Mouse (Mus musculus) heart, embryonic 16.5 days (tissue): ENCODE data around the gene Cacna2d1. TPM values are rescaled to one million over a fixed set of nuclear protein-coding genes. Genes with fewer than 3 reads are reported as not detected.

ENCODE experiments used
- ATAC-seq: fragments of 200-750 bp; cut with Nextera tagmentation; replicated peaks from 2 replicates; pipeline ENCODE4 v1.8.0; 2017; ENCODE audit warnings: moderate number of reproducible peaks; ENCODE audit not compliant: insufficient read depth, low FRiP score; ENCODE audit errors: extremely low read depth
- H3K27ac ChIP-seq: fragments of 300-500 bp; sonication (generic); 2 replicates; pipeline ENCODE4 v1.5.1; 2014; ENCODE audit warnings: mild to moderate bottlenecking, low read length, control low read depth, moderate library complexity
- H3K27me3 ChIP-seq: fragments of 300-500 bp; sonication (generic); 2 replicates; pipeline ENCODE4 v1.6.1; 2014; ENCODE audit warnings: low read length, mixed read lengths; ENCODE audit not compliant: control insufficient read depth, insufficient read depth
- H3K36me3 ChIP-seq: fragments of 300-500 bp; sonication (generic); 2 replicates; pipeline ENCODE4 v1.6.1; 2014; ENCODE audit not compliant: control insufficient read depth, insufficient read depth
- H3K4me1 ChIP-seq: fragments of 300-500 bp; sonication (generic); 2 replicates; pipeline ENCODE4 v1.6.1; 2014; ENCODE audit warnings: low read length, mixed read lengths; ENCODE audit not compliant: control insufficient read depth, insufficient read depth
- H3K4me2 ChIP-seq: fragments of 300-500 bp; sonication (generic); 2 replicates; pipeline ENCODE4 v1.6.1; 2014; ENCODE audit warnings: low read depth, mild to moderate bottlenecking, control low read depth, low read length
- H3K4me3 ChIP-seq: fragments of 300-500 bp; sonication (generic); 2 replicates; pipeline ENCODE4 v1.5.1; 2014; ENCODE audit warnings: mild to moderate bottlenecking, control low read depth, low read length
- H3K9ac ChIP-seq: fragments of 300-500 bp; sonication (generic); 2 replicates; pipeline ENCODE4 v1.6.1; 2014; ENCODE audit warnings: low read length, control low read depth
- H3K9me3 ChIP-seq: fragments of 300-500 bp; sonication (generic); replicated peaks from 2 replicates; pipeline ENCODE4 v1.6.1; 2016; ENCODE audit warnings: low read length; ENCODE audit not compliant: control insufficient read depth
- WGBS: fragments of 180-500 bp; shearing (Covaris S2); extraction: QIAGEN DNeasy Blood & Tissue Kit; methylation state at CpG from one replicate; pipeline ENCODE4 v1.1.7; 2014; 5-methylcytosine and 5-hydroxymethylcytosine counted together
- polyA plus RNA-seq: library from polyadenylated mRNA; unstranded; fragments of >200 nt; fragmentation: Nextera tagmentation; extraction: Ambion mirVana; gene quantifications from 2 replicates; pipeline ENCODE4 v1.2.1, GENCODE M21; 2015

Gene Cacna2d1
- polyA plus RNA-seq, 1 experiment from 2014 or later, result 14.9 TPM

- Histone ChIP-seq H3K27me3 (no peaks in the 10 kb centered on the region), H3K4me2 (no peak overlapping the region), H3K4me3 (no peak overlapping the region), H3K9me3 (no peaks in the 10 kb centered on the region), H3K9ac (no peak overlapping the region), H3K36me3 (no peaks in the 10 kb centered on the region), H3K27ac (no peak overlapping the region), H3K4me1 (no peaks in the 10 kb centered on the region)
- 84% methylated on average over 3 of the region's 3 CpGs for WGBS
- ATAC-seq, result no peak
Observed at GRCm38 (mm10) chr5:16135986-16136385, 201.5 kb downstream of the Cacna2d1 start.

- Histone ChIP-seq H3K9ac (no peak overlapping the region), H3K36me3 (no peaks in the 10 kb centered on the region), H3K4me2 (no peak overlapping the region), H3K27ac (no peak overlapping the region), H3K9me3 (no peaks in the 10 kb centered on the region), H3K4me3 (no peak overlapping the region), H3K27me3 (no peaks in the 10 kb centered on the region), H3K4me1 (no peaks in the 10 kb centered on the region)
- WGBS, result 95% methylated on average over 2 of the region's 2 CpGs
- ATAC-seq, result no peak
Observed at GRCm38 (mm10) chr5:16136839-16137238, 202.3 kb downstream of the Cacna2d1 start.

GRCm38 (mm10) chr5:16146602-16147001 lies 212.1 kb downstream of the Cacna2d1 start:
- no peak overlapping the region for H3K27ac ChIP-seq
- H3K36me3 ChIP-seq, result no peaks in the 10 kb centered on the region
- H3K9me3 ChIP-seq, result no peaks in the 10 kb centered on the region
- no peak for ATAC-seq
- no peaks in the 10 kb centered on the region for H3K27me3 ChIP-seq
- H3K4me2 ChIP-seq, result no peak overlapping the region
- no peak overlapping the region for H3K9ac ChIP-seq
- H3K4me1 ChIP-seq, result no peaks in the 10 kb centered on the region
- no peak overlapping the region for H3K4me3 ChIP-seq
- WGBS, result 94% methylated on average over 1 of the region's 1 CpGs

GRCm38 (mm10) chr5:16155375-16156284 lies 221.1 kb downstream of the Cacna2d1 start:
- Histone ChIP-seq H3K36me3 (no peaks in the 10 kb centered on the region), H3K4me1 (peaks cover 4% of the 10 kb centered on the region; the same call in 1 of the 2 replicates), H3K27ac (no peak overlapping the region), H3K4me2 (no peak overlapping the region), H3K4me3 (no peak overlapping the region), H3K9me3 (no peaks in the 10 kb centered on the region), H3K27me3 (no peaks in the 10 kb centered on the region), H3K9ac (no peak overlapping the region)
- no peak for ATAC-seq
- WGBS, result 48% methylated on average over 6 of the region's 6 CpGs

GRCm38 (mm10) chr5:16163270-16163669 lies 228.8 kb downstream of the Cacna2d1 start:
- Histone ChIP-seq H3K4me1 (no peaks in the 10 kb centered on the region), H3K27ac (no peak overlapping the region)
- ATAC-seq, result 0 out of 2 replicates have a peak, but pooled peaks have one; percentile 52

GRCm38 (mm10) chr5:16166117-16166867 lies 231.8 kb downstream of the Cacna2d1 start:
- no peak for ATAC-seq
- no peaks in the 10 kb centered on the region for H3K36me3 ChIP-seq
- H3K9ac ChIP-seq, result no peak overlapping the region
- H3K27ac ChIP-seq, result no peak overlapping the region
- H3K4me1 ChIP-seq, result no peaks in the 10 kb centered on the region
- no peak overlapping the region for H3K4me3 ChIP-seq
- no peaks in the 10 kb centered on the region for H3K9me3 ChIP-seq
- no peak overlapping the region for H3K4me2 ChIP-seq
- no peaks in the 10 kb centered on the region for H3K27me3 ChIP-seq
- WGBS, result 72% methylated on average over 12 of the region's 12 CpGs

More at GRCm38 (mm10) chr5:16163270-16163669, 228.8 kb downstream of the Cacna2d1 start:
- no peak overlapping the region for H3K9ac ChIP-seq
- no peak overlapping the region for H3K4me3 ChIP-seq
- H3K36me3 ChIP-seq, result no peaks in the 10 kb centered on the region
- H3K27me3 ChIP-seq, result no peaks in the 10 kb centered on the region
- no peaks in the 10 kb centered on the region for H3K9me3 ChIP-seq
- H3K4me2 ChIP-seq, result no peak overlapping the region

- Histone ChIP-seq H3K27me3 (no peaks in the 10 kb centered on the region), H3K4me2 (no peak overlapping the region), H3K9me3 (no peaks in the 10 kb centered on the region), H3K36me3 (no peaks in the 10 kb centered on the region), H3K9ac (no peak overlapping the region), H3K4me1 (no peaks in the 10 kb centered on the region), H3K4me3 (no peak overlapping the region), H3K27ac (no peak overlapping the region)
- 88% methylated on average over 1 of the region's 1 CpGs for WGBS
- ATAC-seq, result no peak
Observed at GRCm38 (mm10) chr5:16166868-16167267, 232.4 kb downstream of the Cacna2d1 start.

GRCm38 (mm10) chr5:16181041-16181440 lies 246.6 kb downstream of the Cacna2d1 start:
- Histone ChIP-seq H3K4me2 (no peak overlapping the region), H3K36me3 (no peaks in the 10 kb centered on the region), H3K4me3 (no peak overlapping the region), H3K27ac (no peak overlapping the region), H3K27me3 (no peaks in the 10 kb centered on the region), H3K9me3 (no peaks in the 10 kb centered on the region), H3K4me1 (peaks cover 14% of the 10 kb centered on the region), H3K9ac (no peak overlapping the region)
- ATAC-seq, result no peak
- WGBS, result 87% methylated on average over 7 of the region's 7 CpGs

- H3K27me3 ChIP-seq, result no peaks in the 10 kb centered on the region
- H3K9ac ChIP-seq, result no peak overlapping the region
- no peak overlapping the region for H3K4me3 ChIP-seq
- no peak overlapping the region for H3K27ac ChIP-seq
- H3K4me1 ChIP-seq, result peaks cover 14% of the 10 kb centered on the region
- ATAC-seq, result no peak
- no peak overlapping the region for H3K4me2 ChIP-seq
- 87% methylated on average over 1 of the region's 1 CpGs for WGBS
- H3K36me3 ChIP-seq, result no peaks in the 10 kb centered on the region
- no peaks in the 10 kb centered on the region for H3K9me3 ChIP-seq
Observed at GRCm38 (mm10) chr5:16184064-16184463, 249.6 kb downstream of the Cacna2d1 start.
